Mouse (Mus musculus) cerebellum, adult 9-11 months (tissue): ENCODE results near the gene Ube4b.
A peak's percentile ranks its signal among the peaks of the same experiment; 100 is the strongest.
"Not testable (repeated sequence)": the region's sequence is repeated elsewhere in the genome, so short reads cannot be mapped to it uniquely, and the experiment has no call there.

Experiments used
- DNase-seq: peaks from one replicate; pipeline ENCODE4 v3.0.0; 2022

Gene Ube4b

DNA sequence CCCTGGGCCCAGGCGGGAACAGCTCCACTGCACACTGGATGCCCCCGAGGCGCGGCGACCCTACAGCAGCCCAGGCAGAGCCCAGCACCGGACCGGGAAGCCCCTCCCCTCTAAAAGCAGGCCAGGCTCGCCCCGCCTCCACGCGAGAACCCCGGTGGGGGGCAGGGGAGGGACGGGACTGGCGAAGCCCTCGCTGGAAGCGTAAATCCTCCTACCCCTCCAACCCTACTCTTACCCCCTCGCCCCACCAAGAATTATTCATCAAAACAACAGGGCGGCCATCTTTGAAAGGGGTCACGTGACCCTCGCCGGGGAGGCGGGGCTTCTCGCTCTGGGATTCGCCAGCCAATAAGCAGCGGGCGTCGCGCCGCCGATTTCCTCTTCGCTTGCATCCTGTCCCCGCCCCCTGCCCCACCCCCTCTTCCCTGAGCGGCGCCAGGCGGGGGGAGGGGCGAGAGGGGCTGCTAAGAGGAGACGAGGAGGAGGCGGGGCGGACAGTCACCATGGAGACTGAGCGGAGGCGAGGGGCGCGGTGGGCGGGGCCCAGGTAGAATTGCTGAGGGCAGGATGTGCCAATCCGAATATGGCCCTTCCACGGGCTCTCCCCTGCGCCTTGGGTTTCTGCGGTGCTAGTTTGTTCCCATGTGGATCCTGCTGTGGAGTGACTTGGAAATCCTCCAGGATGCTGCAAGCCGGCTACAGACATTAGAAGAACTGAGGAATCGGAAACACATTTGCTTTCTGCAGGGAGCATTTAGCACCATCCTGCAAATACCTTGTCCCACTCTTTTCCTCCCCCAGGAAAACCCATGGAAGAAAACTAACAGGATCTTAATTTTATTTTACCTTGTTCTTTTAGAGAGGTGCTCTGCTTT is at the start of gene Ube4b:
TSS of gene Ube4b (minus strand) at position 425 of the 875 bp plus-strand sequence.
- DNase-seq: peak; percentile 97

DNA sequence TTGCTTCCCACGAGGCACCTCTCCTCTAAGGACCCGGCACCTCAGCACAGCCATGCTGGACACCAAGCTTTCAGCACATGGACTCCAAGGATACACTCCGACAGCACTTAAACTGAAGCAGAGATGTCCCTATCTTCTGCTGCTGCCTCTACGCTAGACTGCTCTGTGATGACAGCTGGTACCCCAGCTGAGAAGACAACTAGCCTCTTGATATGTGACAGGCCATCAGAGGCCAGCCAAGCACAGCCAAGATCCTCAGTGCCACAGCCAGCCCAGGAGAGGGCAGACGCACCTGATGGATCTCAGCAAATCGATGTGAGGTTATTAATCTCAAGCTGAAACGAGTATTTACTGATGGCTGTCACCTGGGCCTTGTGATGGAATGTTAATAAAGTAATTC is 48.5 kb upstream of the Ube4b start:
- no peak for DNase-seq

DNA sequence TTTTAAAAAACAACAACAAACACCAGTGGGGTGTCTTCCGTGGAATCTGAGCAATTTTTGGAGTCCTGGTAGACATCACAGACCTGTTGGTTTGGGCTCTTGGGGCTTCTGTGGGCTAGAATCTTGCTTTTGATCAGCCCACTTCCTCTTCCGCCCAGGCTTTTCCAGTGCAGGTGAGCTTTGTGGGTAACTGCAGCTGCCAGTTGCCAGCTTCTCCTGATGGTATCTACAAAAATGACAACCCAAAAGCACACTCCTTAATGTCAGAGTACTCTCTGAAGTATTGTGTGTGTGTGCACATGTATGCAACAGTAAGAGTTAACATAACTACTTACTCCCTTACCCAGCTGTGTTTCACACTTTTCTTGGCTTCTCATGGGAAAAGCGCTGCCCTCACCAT is 43.0 kb upstream of the Ube4b start:
- no peak for DNase-seq

DNA sequence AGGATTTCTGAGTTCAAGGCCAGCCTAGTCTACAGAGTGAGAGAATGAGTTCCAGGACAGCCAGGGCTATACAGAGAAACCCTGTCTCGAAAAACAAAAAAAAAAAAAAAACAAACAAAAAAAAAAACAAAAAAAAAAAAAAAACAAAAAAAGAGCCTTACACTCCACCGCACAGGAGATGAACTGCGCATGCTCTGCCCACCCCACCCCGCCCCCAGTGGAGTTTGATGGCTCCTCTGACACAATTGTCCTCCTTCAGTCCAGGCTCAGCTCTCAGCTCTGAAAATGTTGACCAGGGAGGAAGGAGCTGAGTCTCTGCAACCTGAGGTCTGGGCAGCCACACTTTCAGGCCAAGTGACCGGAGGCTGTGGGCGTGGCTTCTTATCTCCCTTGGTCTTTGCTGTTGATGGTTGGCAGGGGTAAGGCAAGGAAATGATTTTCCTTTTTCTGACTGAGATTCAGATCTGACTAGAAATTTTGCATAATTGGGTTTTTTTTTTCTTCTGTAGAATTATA is 36.9 kb upstream of the Ube4b start:
- DNase-seq: no peak

GRCm38 (mm10) chr4:149462305-149462971 is 35.9 kb upstream of the Ube4b start:
- DNase-seq: no peak

DNA sequence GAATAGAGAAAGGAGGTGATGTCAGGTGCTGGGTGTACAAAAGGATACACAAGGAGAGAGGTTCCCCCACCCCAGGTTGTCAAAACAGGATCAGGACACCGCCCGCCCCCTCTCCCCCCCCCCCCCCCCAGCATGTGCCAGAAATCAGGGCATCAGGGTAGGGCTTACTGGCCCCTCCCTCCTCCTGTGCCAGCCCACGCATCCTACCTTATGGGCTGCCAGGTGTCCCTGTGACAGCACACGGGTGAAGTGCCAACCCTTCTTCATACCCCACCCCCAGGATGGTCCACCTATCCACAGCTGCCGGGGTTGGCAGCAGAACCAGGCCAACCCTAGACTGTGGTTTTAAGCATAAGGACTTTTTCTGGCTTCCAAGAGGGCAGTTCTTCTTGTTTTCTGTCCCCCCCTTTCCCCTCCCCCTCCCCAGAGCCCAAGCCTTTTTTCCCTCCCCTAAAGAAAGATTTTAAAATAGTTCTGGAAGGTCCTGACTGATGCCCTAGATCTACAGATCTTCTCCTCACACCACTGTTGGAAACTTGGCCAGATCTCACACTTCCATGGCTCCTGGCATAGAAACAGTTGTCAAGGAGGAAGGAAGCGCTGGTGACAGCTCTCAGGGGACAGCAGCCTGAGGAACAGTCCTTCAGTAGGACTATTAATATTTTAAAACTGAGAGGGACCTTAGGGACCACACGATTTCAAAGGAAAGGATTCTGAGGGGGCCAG is 35.2 kb upstream of the Ube4b start:
- DNase-seq: peak; percentile 88

GRCm38 (mm10) chr4:149460475-149460874 is 33.9 kb upstream of the Ube4b start:
- not testable (repeated sequence) for DNase-seq

- no peak for DNase-seq
These were observed 32.9 kb upstream of the Ube4b start for GRCm38 (mm10) chr4:149459425-149459824.

- DNase-seq: no peak
These were observed 32.0 kb upstream of the Ube4b start for GRCm38 (mm10) chr4:149458526-149458925.

GRCm38 (mm10) chr4:149457831-149458430 is 31.4 kb upstream of the Ube4b start:
- DNase-seq: no peak

GRCm38 (mm10) chr4:149457163-149457562 is 30.6 kb upstream of the Ube4b start:
- DNase-seq: not testable (repeated sequence)

DNA sequence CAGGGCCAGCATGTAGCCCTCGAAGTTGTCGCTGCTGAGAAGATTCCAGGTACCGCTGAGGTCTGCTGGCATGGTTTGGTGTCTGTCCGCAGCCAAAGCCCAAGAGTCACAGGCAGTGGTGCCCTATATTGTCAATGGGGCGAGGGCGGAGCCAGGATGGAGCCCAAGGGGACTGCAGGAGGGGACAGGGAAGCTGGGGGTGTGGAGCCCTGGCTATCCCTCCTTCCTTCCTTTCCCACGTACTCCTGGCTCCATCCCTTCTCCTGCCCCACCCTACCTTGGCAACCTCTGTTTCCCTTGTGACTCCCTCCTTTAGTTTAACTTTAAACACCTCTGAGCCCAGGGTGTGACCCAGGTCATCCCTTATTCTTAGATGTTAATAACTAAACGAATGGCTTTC is 28.3 kb upstream of the Ube4b start, which contains the start of gene Rbp7:
TSS of gene Rbp7 (minus strand) at position 100 of the 400 bp plus-strand sequence.
- no peak for DNase-seq

DNA sequence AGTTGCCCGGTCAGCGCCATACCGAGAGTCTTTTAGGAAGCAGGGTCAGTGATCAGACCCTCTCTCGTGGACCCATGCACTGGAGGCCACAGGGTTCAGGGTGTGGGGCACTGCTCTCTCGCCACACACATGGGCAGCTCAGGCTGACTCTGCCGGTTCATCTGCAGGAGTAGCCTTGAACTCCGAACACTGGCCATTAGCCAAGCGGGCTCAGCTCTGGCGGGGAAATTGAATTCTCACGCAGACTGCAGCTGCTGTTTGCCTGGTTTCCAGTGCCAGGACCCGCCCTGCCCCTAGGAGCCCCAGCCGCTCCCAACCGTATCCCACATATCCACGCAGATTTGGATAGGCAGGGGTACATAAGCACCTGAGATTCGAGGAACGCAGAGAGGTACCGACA is 27.7 kb upstream of the Ube4b start:
- DNase-seq: no peak

DNA sequence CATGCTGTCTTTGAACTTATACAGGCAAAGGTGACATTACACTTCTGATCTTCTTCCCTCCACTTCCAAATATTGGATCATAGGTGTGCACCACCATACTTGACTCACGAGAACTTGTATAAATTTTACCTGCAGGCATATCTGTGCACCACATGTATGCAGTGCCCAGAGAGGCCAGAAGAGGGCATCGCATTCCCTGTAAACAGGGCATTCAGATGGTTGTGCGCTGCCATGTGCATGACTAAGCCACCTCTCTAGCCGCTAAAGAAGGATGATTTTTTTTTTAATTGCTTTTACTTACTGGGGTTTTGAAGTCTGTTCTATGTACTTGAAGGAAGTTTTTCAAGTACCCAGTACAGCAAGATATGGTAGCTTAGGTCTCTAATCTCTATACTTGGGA is 27.1 kb upstream of the Ube4b start:
- no peak for DNase-seq

GRCm38 (mm10) chr4:149450636-149451035 is 24.1 kb upstream of the Ube4b start:
- no peak for DNase-seq

DNA sequence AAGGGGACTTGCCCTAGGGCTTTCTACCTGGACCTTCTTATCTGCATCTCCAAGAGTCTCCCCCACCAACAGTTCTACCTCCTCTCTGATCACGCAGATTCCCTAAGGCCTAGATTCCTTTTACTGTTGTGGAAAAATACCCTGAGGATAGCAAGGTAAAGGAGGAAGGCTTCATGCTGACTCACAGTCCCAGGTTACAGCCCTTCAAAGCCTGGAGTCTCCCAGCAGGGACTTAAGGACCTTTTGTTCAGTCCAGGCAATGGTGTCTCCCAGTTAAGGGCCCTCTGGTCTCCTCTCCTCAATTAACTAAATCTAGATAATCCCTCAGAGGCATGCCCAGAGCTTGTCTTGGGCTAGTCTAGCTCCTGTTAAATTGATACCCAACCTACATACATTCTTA is 19.8 kb upstream of the Ube4b start:
- no peak for DNase-seq

- DNase-seq: peak; percentile 63
These were observed 19.3 kb upstream of the Ube4b start for GRCm38 (mm10) chr4:149445868-149446267.

DNA sequence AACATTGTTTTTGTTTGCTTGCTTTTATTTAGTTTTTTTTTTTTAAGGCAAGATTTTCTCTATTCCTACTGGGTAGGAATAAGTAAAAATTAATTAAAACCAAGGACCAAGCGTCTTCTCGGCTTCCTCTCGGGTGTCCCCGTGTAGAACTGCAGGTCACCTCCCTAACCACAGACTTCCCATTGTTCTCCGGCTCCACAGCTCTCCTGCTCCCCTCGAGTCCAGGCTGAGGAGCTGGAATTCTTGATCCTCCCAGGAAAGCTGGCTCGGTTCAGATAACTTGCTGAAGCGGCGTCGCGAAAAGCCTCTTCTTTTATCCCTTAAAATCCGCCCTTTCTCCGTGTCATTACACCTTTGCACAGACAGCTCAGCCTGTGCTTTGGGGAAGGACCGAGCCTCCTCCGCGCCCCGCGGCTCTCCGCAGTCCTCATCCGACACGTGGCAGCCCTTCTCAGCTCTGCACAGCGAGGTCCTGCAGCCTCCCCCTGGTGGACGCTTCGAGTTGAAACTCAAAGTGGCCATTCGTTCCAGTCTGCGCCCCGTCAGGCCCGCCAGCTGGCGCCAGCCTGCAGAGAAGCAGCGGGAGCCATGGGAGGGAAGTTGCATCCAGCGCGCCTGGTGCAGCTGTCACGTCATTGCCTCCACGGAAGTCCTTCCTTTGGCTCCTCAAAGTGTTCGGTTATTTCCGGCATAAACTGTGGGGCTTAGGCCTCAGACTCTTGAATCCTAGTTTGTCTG is 18.6 kb upstream of the Ube4b start:
- peak; percentile 93 for DNase-seq

- no peak for DNase-seq
These were observed 17.9 kb upstream of the Ube4b start for GRCm38 (mm10) chr4:149444465-149444864.

DNA sequence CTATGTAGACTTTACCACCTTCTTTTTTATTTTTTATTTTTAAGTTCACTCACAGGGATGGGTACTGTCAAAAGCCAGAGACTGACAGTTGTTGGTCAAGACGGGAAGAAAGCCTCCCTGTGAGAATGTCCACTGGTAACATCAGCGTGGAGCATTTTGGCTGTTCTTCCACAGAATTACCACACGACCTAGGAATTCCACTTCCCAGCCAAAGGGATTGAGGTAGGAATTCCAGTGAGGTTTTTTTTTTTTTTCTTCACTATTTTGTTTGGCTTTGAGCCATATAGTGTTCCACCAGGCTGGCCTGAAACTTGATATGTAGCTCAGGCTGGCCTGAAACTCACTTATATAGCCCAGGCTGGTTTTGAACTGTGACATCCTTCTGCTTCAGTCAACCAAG is 15.9 kb upstream of the Ube4b start:
- DNase-seq: no peak

DNA sequence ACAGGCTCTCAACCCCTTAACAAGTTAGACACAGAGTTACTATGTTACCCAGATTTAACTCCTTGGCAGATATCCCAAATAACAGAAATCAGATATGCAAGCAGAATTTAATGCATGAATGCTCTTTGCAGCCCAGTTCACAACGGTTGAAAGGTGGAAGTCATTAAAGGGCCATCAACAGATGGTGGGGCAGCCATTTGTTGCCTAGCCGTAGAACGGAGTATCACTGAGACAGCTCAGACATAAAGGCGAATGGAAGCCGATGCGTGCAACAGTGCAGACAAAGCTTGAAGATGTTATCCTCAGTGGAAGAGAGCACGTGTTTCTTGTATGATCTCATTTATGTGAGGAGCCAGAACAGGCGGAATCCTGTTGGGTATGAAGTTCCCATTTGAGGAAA is 14.0 kb upstream of the Ube4b start:
- DNase-seq: no peak

- not testable (repeated sequence) for DNase-seq
These were observed 5.3 kb upstream of the Ube4b start for GRCm38 (mm10) chr4:149431887-149432286.
